Mouse (Mus musculus): Measurements from ENCODE around the gene Zfp987.
"Not testable (repeated sequence)": the region's sequence is repeated elsewhere in the genome, so short reads cannot be mapped to it uniquely, and the experiment has no call there.

Zfp987 gene

GRCm38 (mm10) chr4:146173378-146174226 is 76.5 kb downstream of the Zfp987 start:
- not testable (repeated sequence) for DNase-seq (ENCODE audit: low spot score)
